Mouse (Mus musculus) cerebellum, adult 2 months (tissue): ENCODE results near the gene Ofd1.

ENCODE experiments used
- CTCF ChIP-seq: fragments of 200-500 bp; IDR thresholded peaks from 2 replicates; pipeline ENCODE4 v1.5.1; 2011; ENCODE audit warnings: low read depth, mild to moderate bottlenecking, control low read depth, low read length, moderate library complexity, borderline replicate concordance; ENCODE audit not compliant: insufficient read depth
- POLR2A ChIP-seq: fragments of 200-500 bp; IDR thresholded peaks from 2 replicates; pipeline ENCODE4 v1.6.1; 2011; ENCODE audit warnings: low read length, control low read depth, borderline replicate concordance; ENCODE audit not compliant: insufficient read depth

GRCm38 (mm10) chrX:166440616-166441063 lies at the start of gene Ofd1:
- TF ChIP-seq CTCF, result no peak
- TF ChIP-seq POLR2A, result peak; percentile 83
